Mouse (Mus musculus): ENCODE results near the gene Tesc. TPM values are rescaled to one million over a fixed set of nuclear protein-coding genes. Genes with fewer than 3 reads are reported as not detected.

Gene Tesc
- polyA plus RNA-seq, 1 experiment = 56.2 TPM

GRCm38 (mm10) chr5:118037798-118038484 is 10.4 kb downstream of the Tesc start:
- DNase-seq (ENCODE audit: extremely low spot score in 1 of 2, low spot score in 1 of 2) = no peak

- DNase-seq (ENCODE audit: extremely low spot score in 1 of 2, low spot score in 1 of 2) = no peak
These were observed 11.7 kb downstream of the Tesc start for GRCm38 (mm10) chr5:118039241-118039668.

- no peak for DNase-seq (ENCODE audit: extremely low spot score in 1 of 2, low spot score in 1 of 2)
These were observed 15.1 kb downstream of the Tesc start for GRCm38 (mm10) chr5:118042599-118042998.

- DNase-seq (ENCODE audit: extremely low spot score in 1 of 2, low spot score in 1 of 2) = no peak
These were observed 16.2 kb downstream of the Tesc start for GRCm38 (mm10) chr5:118043761-118044160.

- DNase-seq (ENCODE audit: extremely low spot score in 1 of 2, low spot score in 1 of 2) = no peak
These were observed 17.4 kb downstream of the Tesc start for GRCm38 (mm10) chr5:118044907-118045306.

GRCm38 (mm10) chr5:118045385-118045784 is 17.8 kb downstream of the Tesc start:
- no peak for DNase-seq (ENCODE audit: extremely low spot score in 1 of 2, low spot score in 1 of 2)

GRCm38 (mm10) chr5:118047091-118047757 is 19.7 kb downstream of the Tesc start:
- DNase-seq (ENCODE audit: extremely low spot score in 1 of 2, low spot score in 1 of 2) = no peak

- no peak for DNase-seq (ENCODE audit: extremely low spot score in 1 of 2, low spot score in 1 of 2)
These were observed 20.9 kb downstream of the Tesc start for GRCm38 (mm10) chr5:118048412-118048811.

GRCm38 (mm10) chr5:118048928-118049327 is 21.4 kb downstream of the Tesc start:
- DNase-seq (ENCODE audit: extremely low spot score in 1 of 2, low spot score in 1 of 2) = no peak

GRCm38 (mm10) chr5:118050743-118051142 is 23.2 kb downstream of the Tesc start:
- DNase-seq (ENCODE audit: extremely low spot score in 1 of 2, low spot score in 1 of 2) = no peak

GRCm38 (mm10) chr5:118051981-118052662 is 24.6 kb downstream of the Tesc start:
- DNase-seq (ENCODE audit: extremely low spot score in 1 of 2, low spot score in 1 of 2) = no peak

- DNase-seq (ENCODE audit: extremely low spot score in 1 of 2, low spot score in 1 of 2) = no peak
These were observed 25.7 kb downstream of the Tesc start for GRCm38 (mm10) chr5:118053205-118053604.

- DNase-seq (ENCODE audit: extremely low spot score in 1 of 2, low spot score in 1 of 2) = no peak
These were observed 30.1 kb downstream of the Tesc start for GRCm38 (mm10) chr5:118057508-118058111.

GRCm38 (mm10) chr5:118058858-118059257 is 31.3 kb downstream of the Tesc start:
- DNase-seq (ENCODE audit: extremely low spot score in 1 of 2, low spot score in 1 of 2) = no peak

GRCm38 (mm10) chr5:118059646-118060045 is 32.1 kb downstream of the Tesc start:
- DNase-seq (ENCODE audit: extremely low spot score in 1 of 2, low spot score in 1 of 2) = no peak

GRCm38 (mm10) chr5:118061391-118061790 is 33.8 kb downstream of the Tesc start:
- no peak for DNase-seq (ENCODE audit: extremely low spot score in 1 of 2, low spot score in 1 of 2)

GRCm38 (mm10) chr5:118063181-118063621 is 35.7 kb downstream of the Tesc start:
- DNase-seq (ENCODE audit: extremely low spot score in 1 of 2, low spot score in 1 of 2) = no peak

GRCm38 (mm10) chr5:118064284-118064901 is 36.9 kb downstream of the Tesc start:
- no peak for DNase-seq (ENCODE audit: extremely low spot score in 1 of 2, low spot score in 1 of 2)

GRCm38 (mm10) chr5:118065516-118066255 is 38.1 kb downstream of the Tesc start:
- no peak for DNase-seq (ENCODE audit: extremely low spot score in 1 of 2, low spot score in 1 of 2)

- DNase-seq (ENCODE audit: extremely low spot score in 1 of 2, low spot score in 1 of 2) = peak in 1 of 2 experiments; percentile 82
These were observed 39.3 kb downstream of the Tesc start for GRCm38 (mm10) chr5:118066828-118067227.

Data from frontal cortex, adult 2 months (tissue).